Mouse (Mus musculus): ENCODE data around the gene Rgs12.

DNA sequence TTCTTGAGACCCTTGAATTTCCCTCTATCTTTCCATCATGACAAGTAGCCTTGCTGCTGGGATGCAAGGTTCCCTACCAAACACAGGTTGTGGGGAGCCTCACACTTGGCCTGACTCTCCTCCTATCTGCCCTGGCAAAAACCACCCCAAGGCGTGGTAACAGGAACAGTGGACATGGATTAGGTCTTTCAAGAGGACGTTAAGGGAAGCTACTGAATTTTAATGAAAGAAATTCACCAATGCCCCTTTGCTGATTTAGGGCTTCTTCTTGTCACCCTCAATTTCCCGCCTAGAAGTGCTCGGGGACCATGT lies 38.8 kb upstream of the Rgs12 start:
- TF ChIP-seq CTCF (IDR thresholded peaks at IDR 0.05; ENCODE audit: low read depth) = no peak
- no peak; the same call in 1 of the 2 replicates for TF ChIP-seq EP300 (IDR thresholded peaks at IDR 0.05; ENCODE audit: low read depth)

Measured in liver, embryonic 14.5 days (tissue).